Mouse (Mus musculus): ENCODE measurements around the gene Chl1.

The Chl1 gene

GRCm38 (mm10) chr6:103510392-103511289, at the start of gene Chl1:
Gene Chl1 (plus strand): TSS chr6:103510586.
- DNase-seq (ENCODE audit: low spot score): no peak

- no peak for DNase-seq (ENCODE audit: low spot score)
Observed at GRCm38 (mm10) chr6:103465479-103466080, 44.8 kb upstream of the Chl1 start.

- DNase-seq (ENCODE audit: low spot score): no peak
Observed at GRCm38 (mm10) chr6:103473316-103473715, 37.1 kb upstream of the Chl1 start.

- no peak for DNase-seq (ENCODE audit: low spot score)
Observed at GRCm38 (mm10) chr6:103487199-103487598, 23.2 kb upstream of the Chl1 start.

GRCm38 (mm10) chr6:103498404-103498803, 12.0 kb upstream of the Chl1 start:
- DNase-seq (ENCODE audit: low spot score): no peak

GRCm38 (mm10) chr6:103504065-103504464, 6.3 kb upstream of the Chl1 start:
- DNase-seq (ENCODE audit: low spot score): no peak

GRCm38 (mm10) chr6:103507751-103508575, 2.4 kb upstream of the Chl1 start:
- DNase-seq (ENCODE audit: low spot score): no peak

- no peak for DNase-seq (ENCODE audit: low spot score)
Observed at GRCm38 (mm10) chr6:103509596-103509995, 790 bp upstream of the Chl1 start.

- no peak for DNase-seq (ENCODE audit: low spot score)
Observed at GRCm38 (mm10) chr6:103511290-103511971, 1.0 kb downstream of the Chl1 start.

- peak; percentile 40 for DNase-seq (ENCODE audit: low spot score)
Observed at GRCm38 (mm10) chr6:103511972-103512565, 1.7 kb downstream of the Chl1 start.

GRCm38 (mm10) chr6:103512911-103513321, 2.5 kb downstream of the Chl1 start:
- no peak for DNase-seq (ENCODE audit: low spot score)

- DNase-seq (ENCODE audit: low spot score): no peak
Observed at GRCm38 (mm10) chr6:103513621-103514241, 3.3 kb downstream of the Chl1 start.

- DNase-seq (ENCODE audit: low spot score): no peak
Observed at GRCm38 (mm10) chr6:103514346-103514745, 4.0 kb downstream of the Chl1 start.

GRCm38 (mm10) chr6:103514756-103515155, 4.4 kb downstream of the Chl1 start:
- DNase-seq (ENCODE audit: low spot score): no peak

- no peak for DNase-seq (ENCODE audit: low spot score)
Observed at GRCm38 (mm10) chr6:103519596-103519995, 9.2 kb downstream of the Chl1 start.

- no peak for DNase-seq (ENCODE audit: low spot score)
Observed at GRCm38 (mm10) chr6:103525326-103526024, 15.1 kb downstream of the Chl1 start.

GRCm38 (mm10) chr6:103526945-103527777, 16.8 kb downstream of the Chl1 start:
- DNase-seq (ENCODE audit: low spot score): no peak

GRCm38 (mm10) chr6:103533048-103533447, 22.7 kb downstream of the Chl1 start:
- no peak for DNase-seq (ENCODE audit: low spot score)

GRCm38 (mm10) chr6:103534027-103534426, 23.6 kb downstream of the Chl1 start:
- DNase-seq (ENCODE audit: low spot score): no peak

All from testis, postnatal 10 days (tissue).